12 mouse cellular contexts compared by ENCODE assay signal in genomic region chr16:44136511-44137021, GRCm38 (mm10). TPM values are rescaled to one million over a fixed set of nuclear protein-coding genes. Genes with fewer than 3 reads are reported as not detected.
DNase-seq lines count a peak whose midpoint lies in the region; TF ChIP-seq lines count a peak whose summit lies in the region.
"Had no signal": no experiment of that assay in that cellular context is flagged by ENCODE, and none has a peak within 500 bp of the region (broad histone marks: within the 10 kb centered on the region; RNA-seq: fewer than 3 reads in every experiment).

No protein-coding gene starts in this region.

- peaks cover 39% of the 10 kb centered on the region for H3K79me3 ChIP-seq in C2C12 (ENCODE audit: low read depth)

- no peak for TF ChIP-seq POLR2A in cortical plate, adult 2 months (IDR thresholded peaks at IDR 0.05; ENCODE audit: extremely low read depth, insufficient read depth, low read length)

- peak overlapping the region; percentile 87 for H3K4me3 ChIP-seq in layer of hippocampus, adult 2 months
- H3K4me3 ChIP-seq in C2C12 (ENCODE audit: insufficient read depth, poor library complexity, severe bottlenecking): no peak overlapping the region
- H3K4me3 ChIP-seq in cortical plate, adult 2 months (ENCODE audit: insufficient read depth, low read length): no peak overlapping the region; the same call in 1 of the 2 replicates
- H3K4me3 ChIP-seq: lung, embryonic 15.5 days; midbrain, embryonic 15.5 days had no signal

- TF ChIP-seq CTCF in layer of hippocampus, adult 2 months (conservative IDR thresholded peaks at IDR 0.05): no peak
- no peak for TF ChIP-seq CTCF in C2C12 (IDR thresholded peaks at IDR 0.05; ENCODE audit: control insufficient read depth, insufficient read depth, insufficient read length)
- no peak for TF ChIP-seq CTCF in cortical plate, adult 2 months (IDR thresholded peaks at IDR 0.05; ENCODE audit: extremely low read depth, insufficient read depth, low read length)

- DNase-seq in layer of hippocampus, adult 2 months (ENCODE audit: low spot score in 2 of 2): no peak
- DNase-seq in layer of hippocampus, postnatal 36 days: no peak
- peak; percentile 54 for DNase-seq in kidney, postnatal 14 days
- no peak for DNase-seq in ovary, adult 18-20 months (ENCODE audit: low spot score)
- no peak for DNase-seq in heart, adult 11 months
- DNase-seq: forebrain, postnatal 0 days; left cerebral cortex, postnatal 4 days; thymus, adult 18-20 months had no signal

- H3K79me2 ChIP-seq in C2C12 (ENCODE audit: control insufficient read depth, insufficient read depth): peaks cover 72% of the 10 kb centered on the region

- H3K27me3 ChIP-seq in C2C12 (ENCODE audit: control insufficient read depth, insufficient read depth, insufficient read length): no peaks in the 10 kb centered on the region
- H3K27me3 ChIP-seq: lung, embryonic 15.5 days; midbrain, embryonic 15.5 days had no signal

- H3K36me3 ChIP-seq in C2C12 (ENCODE audit: control insufficient read depth, insufficient read depth): no peaks in the 10 kb centered on the region
- H3K36me3 ChIP-seq: lung, embryonic 15.5 days; midbrain, embryonic 15.5 days had no signal

- H3ac ChIP-seq in C2C12 (ENCODE audit: control insufficient read depth, insufficient read length, low read depth): no peak overlapping the region

- peaks cover 4% of the 10 kb centered on the region for H3K4me1 ChIP-seq in cortical plate, adult 2 months (ENCODE audit: control insufficient read depth, insufficient read depth, low read length)

- peak overlapping the region; percentile 46 for H3K27ac ChIP-seq in layer of hippocampus, adult 2 months
- 0 out of 2 replicates have a peak overlapping the region, but pooled peaks have one; percentile 35 for H3K27ac ChIP-seq in cortical plate, adult 2 months (ENCODE audit: insufficient read depth, low read length)
- H3K27ac ChIP-seq: lung, embryonic 15.5 days; midbrain, embryonic 15.5 days had no signal

TF ChIP-seq in C2C12, 6 proteins besides CTCF, POLR2A, EP300 and RAD21:
- TF ChIP-seq CEBPB (IDR thresholded peaks at IDR 0.05; ENCODE audit: low read depth): peak; percentile 20
- peak; percentile 12 for TF ChIP-seq USF1 (IDR thresholded peaks at IDR 0.05; ENCODE audit: low read depth)
- no peak for TF ChIP-seq MAX (IDR thresholded peaks at IDR 0.05)

RNA-seq across cellular contexts. Expression of gene Atp6v1a, which starts 2.9 kb away (rescaled TPM):
- 100 to 1,000 TPM; 535 to 581 TPM for total RNA-seq in layer of hippocampus, adult 2 months (2021)
- total RNA-seq in layer of hippocampus, postnatal 36 days (2021): 100 to 1,000 TPM; 559 to 583 TPM
- 29.1 TPM for polyA plus RNA-seq in C2C12 (2012; fragmentation: generic; extraction: Trizol)
- polyA plus RNA-seq in cortical plate, adult 2 months (2012; rRNA removed): 214 and 223 TPM in 2 replicates

RNA-seq across cellular contexts. Expression of gene Naa50, which starts 3.1 kb away (rescaled TPM):
- 10 to 100 TPM; 59.2 to 61.1 TPM for total RNA-seq in layer of hippocampus, adult 2 months (2021)
- total RNA-seq in layer of hippocampus, postnatal 36 days (2021): 10 to 100 TPM; 64.5 to 68.8 TPM
- 34.8 TPM for polyA plus RNA-seq in C2C12 (2012; fragmentation: generic; extraction: Trizol)
- 23.8 and 23.9 TPM in 2 replicates for polyA plus RNA-seq in cortical plate, adult 2 months (2012; rRNA removed)

RNA-seq across cellular contexts. Expression of gene Usf3, which starts 36.5 kb away (rescaled TPM):
- total RNA-seq in layer of hippocampus, adult 2 months (2021): 10 to 100 TPM; 41.4 to 43.0 TPM
- total RNA-seq in layer of hippocampus, postnatal 36 days (2021): 10 to 100 TPM; 36.5 to 46.7 TPM
- 2.2 TPM for polyA plus RNA-seq in C2C12 (2012; fragmentation: generic; extraction: Trizol)
- 14.2 and 15.0 TPM in 2 replicates for polyA plus RNA-seq in cortical plate, adult 2 months (2012; rRNA removed)
